Mouse (Mus musculus) heart, postnatal 0 days (tissue): Measurements from ENCODE around the gene Rars. TPM values are rescaled to one million over a fixed set of nuclear protein-coding genes. Genes with fewer than 3 reads are reported as not detected.

Source experiments
- ATAC-seq: fragments of 200-750 bp; cut with Nextera tagmentation; 2 replicates; pipeline ENCODE4 v1.8.0; 2017; ENCODE audit warnings: low read depth, moderate number of reproducible peaks, moderate library complexity; ENCODE audit not compliant: insufficient read depth
- DNase-seq: peaks from one replicate; pipeline ENCODE4 v3.0.0-alpha.2; 2016; ENCODE audit warnings: low spot score
- H3K27ac ChIP-seq: fragments of 300-500 bp; sonication (generic); 2 replicates; pipeline ENCODE4 v1.5.1; 2014; ENCODE audit warnings: low read depth, mild to moderate bottlenecking
- H3K27me3 ChIP-seq: fragments of 300-500 bp; sonication (generic); 2 replicates; pipeline ENCODE4 v1.6.1; 2014; ENCODE audit warnings: low read length, mixed read lengths; ENCODE audit not compliant: control insufficient read depth, insufficient read depth
- H3K36me3 ChIP-seq: fragments of 300-500 bp; sonication (generic); replicated peaks from 2 replicates; pipeline ENCODE4 v1.6.1; 2014; ENCODE audit warnings: low read length, mixed read lengths; ENCODE audit not compliant: control insufficient read depth, insufficient read depth
- H3K4me1 ChIP-seq: fragments of 300-500 bp; sonication (generic); 2 replicates; pipeline ENCODE4 v1.6.1; 2014; ENCODE audit warnings: antibody characterized with exemption; ENCODE audit not compliant: control insufficient read depth, insufficient read depth
- H3K4me2 ChIP-seq: fragments of 300-500 bp; sonication (generic); 2 replicates; pipeline ENCODE4 v1.6.1; 2014; ENCODE audit warnings: low read depth, mild to moderate bottlenecking, low read length, moderate library complexity
- H3K4me3 ChIP-seq: fragments of 300-500 bp; sonication (generic); 2 replicates; pipeline ENCODE4 v1.5.1; 2014; ENCODE audit warnings: low read depth, low read length
- H3K9ac ChIP-seq: fragments of 300-500 bp; sonication (generic); replicated peaks from 2 replicates; pipeline ENCODE4 v1.6.1; 2014; ENCODE audit warnings: low read depth, low read length, mixed read lengths
- H3K9me3 ChIP-seq: fragments of 300-500 bp; sonication (generic); replicated peaks from 2 replicates; pipeline ENCODE4 v1.6.1; 2016; ENCODE audit warnings: low read length; ENCODE audit not compliant: control insufficient read depth
- CTCF ChIP-seq: IDR thresholded peaks from 2 replicates; pipeline ENCODE4 v1.5.1; 2016; ENCODE audit warnings: antibody characterized with exemption, control low read depth, low read depth
- EP300 ChIP-seq: IDR thresholded peaks from 2 replicates; pipeline ENCODE4 v1.6.1; 2016; ENCODE audit warnings: antibody characterized with exemption, low read depth
- WGBS: fragments of 180-500 bp; shearing (Covaris S2); extraction: QIAGEN DNeasy Blood & Tissue Kit; methylation state at CpG from one replicate; pipeline ENCODE4 v1.1.7; 2014; 5-methylcytosine and 5-hydroxymethylcytosine counted together
- polyA plus RNA-seq: library from polyadenylated mRNA; unstranded; fragments of >200 nt; fragmentation: Nextera tagmentation; extraction: Ambion mirVana; gene quantifications from 2 replicates; pipeline ENCODE4 v1.2.1, GENCODE M21; 2015
- total RNA-seq: library from RNA; depleted of rRNA; stranded (reverse); fragments of >200 nt; gene quantifications from 2 replicates; pipeline ENCODE4 v1.2.3, GENCODE M21; 2014; ENCODE audit warnings: low replicate concordance

The Rars gene
- total and polyA plus RNA-seq, 2 experiments from 2014 or later: 16.9 to 38.0 TPM

- Histone ChIP-seq H3K36me3 (no peaks in the 10 kb centered on the region), H3K4me2 (no peak overlapping the region), H3K27me3 (0 out of 2 replicates have a peak, but pooled peaks cover 5% of the 10 kb centered on the region), H3K9ac (no peak overlapping the region), H3K9me3 (no peaks in the 10 kb centered on the region), H3K27ac (no peak overlapping the region), H3K4me1 (0 out of 2 replicates have a peak, but pooled peaks cover 4% of the 10 kb centered on the region), H3K4me3 (no peak overlapping the region)
- no peak for TF ChIP-seq EP300
- no peak for TF ChIP-seq CTCF
- WGBS: 79% methylated on average over 9 of the region's 9 CpGs
- no peak for ATAC-seq
- no peak for DNase-seq
Observed at GRCm38 (mm10) chr11:35870961-35871360, 36.7 kb upstream of the Rars start.

GRCm38 (mm10) chr11:35866140-35866539 is 31.8 kb upstream of the Rars start:
- H3K9ac ChIP-seq: no peak overlapping the region
- no peak for DNase-seq
- no peak overlapping the region for H3K4me2 ChIP-seq

DNA sequence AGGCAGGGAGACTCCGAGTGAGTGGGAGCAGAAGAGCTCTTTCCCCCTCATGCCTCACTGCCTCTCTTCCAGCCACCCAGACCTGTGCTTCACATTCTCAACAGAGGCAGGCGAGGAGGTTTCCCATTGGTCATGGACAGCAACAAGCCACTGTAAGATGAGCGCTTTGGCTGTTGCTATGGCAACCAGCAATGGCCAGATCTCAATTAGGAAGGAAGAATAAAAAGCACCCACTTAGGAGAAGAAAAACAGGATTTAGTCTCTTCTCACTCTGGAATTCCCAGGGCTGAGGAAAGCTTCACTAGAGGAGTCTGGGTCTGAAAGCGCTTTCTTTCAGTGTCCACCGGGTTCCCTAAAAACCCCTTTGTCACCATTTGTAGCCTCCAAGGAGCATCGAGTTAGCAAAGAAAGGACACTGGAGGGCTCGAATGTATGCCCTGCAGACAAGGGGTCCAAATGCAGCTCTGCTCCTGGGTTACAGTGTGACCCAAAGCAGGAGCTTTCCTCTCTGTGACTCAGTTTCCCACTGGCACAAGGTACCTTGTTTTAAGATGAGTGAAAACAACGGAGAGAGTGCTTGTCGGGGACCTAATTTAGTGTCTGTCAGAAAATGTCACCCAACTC is 30.8 kb upstream of the Rars start:
- no peak for TF ChIP-seq EP300
- no peak for TF ChIP-seq CTCF
- no peaks in the 10 kb centered on the region for H3K9me3 ChIP-seq
- DNase-seq (no peak), ATAC-seq (no peak)
- H3K9ac ChIP-seq: no peak overlapping the region
- H3K27me3 ChIP-seq: no peaks in the 10 kb centered on the region
- H3K4me1 ChIP-seq: no peaks in the 10 kb centered on the region
- no peaks in the 10 kb centered on the region for H3K36me3 ChIP-seq
- no peak overlapping the region for H3K4me3 ChIP-seq
- no peak overlapping the region for H3K4me2 ChIP-seq
- WGBS: 54% methylated on average over 9 of the region's 9 CpGs
- H3K27ac ChIP-seq: no peak overlapping the region

More at GRCm38 (mm10) chr11:35866140-35866539, 31.8 kb upstream of the Rars start:
- Histone ChIP-seq H3K27ac (no peak overlapping the region), H3K27me3 (no peaks in the 10 kb centered on the region), H3K4me3 (no peak overlapping the region), H3K4me1 (no peaks in the 10 kb centered on the region), H3K36me3 (no peaks in the 10 kb centered on the region), H3K9me3 (no peaks in the 10 kb centered on the region)
- WGBS: 28% methylated on average over 7 of the region's 7 CpGs
- TF ChIP-seq CTCF: no peak
- TF ChIP-seq EP300: no peak
- no peak for ATAC-seq

DNA sequence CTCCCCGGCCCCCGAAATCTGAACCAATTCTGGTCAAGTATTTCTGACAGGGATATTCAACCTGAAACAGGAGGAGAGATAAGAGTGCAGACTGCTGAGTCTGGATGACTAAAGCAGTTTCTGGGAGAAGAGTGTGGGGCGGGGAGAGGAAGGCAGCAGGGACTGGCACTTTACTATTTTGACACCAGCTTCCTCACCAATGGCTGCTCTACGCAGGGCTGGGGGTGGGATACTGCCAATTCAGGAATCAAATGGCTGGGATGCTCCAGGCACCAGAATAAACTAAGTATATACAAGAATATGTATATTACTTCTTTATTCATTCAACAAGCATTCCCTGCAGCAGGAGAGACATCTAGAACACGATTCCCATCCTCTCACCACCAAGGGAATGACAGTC is 29.3 kb upstream of the Rars start:
- no peaks in the 10 kb centered on the region for H3K36me3 ChIP-seq
- DNase-seq: no peak
- no peaks in the 10 kb centered on the region for H3K4me1 ChIP-seq
- no peak for ATAC-seq
- 54% methylated on average over 5 of the region's 5 CpGs for WGBS
- H3K9ac ChIP-seq: no peak overlapping the region
- H3K4me2 ChIP-seq: no peak overlapping the region
- H3K4me3 ChIP-seq: no peak overlapping the region
- no peaks in the 10 kb centered on the region for H3K9me3 ChIP-seq
- H3K27me3 ChIP-seq: no peaks in the 10 kb centered on the region
- TF ChIP-seq EP300 (no peak), CTCF (no peak)
- H3K27ac ChIP-seq: no peak overlapping the region

GRCm38 (mm10) chr11:35857395-35858067 is 23.2 kb upstream of the Rars start:
- Histone ChIP-seq H3K4me2 (no peak overlapping the region), H3K27ac (no peak overlapping the region), H3K36me3 (no peaks in the 10 kb centered on the region), H3K4me3 (no peak overlapping the region), H3K9ac (no peak overlapping the region), H3K9me3 (no peaks in the 10 kb centered on the region), H3K27me3 (no peaks in the 10 kb centered on the region), H3K4me1 (no peaks in the 10 kb centered on the region)
- DNase-seq (no peak), ATAC-seq (no peak)
- TF ChIP-seq CTCF (no peak), EP300 (no peak)
- WGBS: 61% methylated on average over 12 of the region's 12 CpGs
